Mouse (Mus musculus) liver, embryonic 14 days (tissue): Measurements from ENCODE around the gene AC170998.1. TPM values are rescaled to one million over a fixed set of nuclear protein-coding genes. Genes with fewer than 3 reads are reported as not detected.

ENCODE experiments used
- polyA plus RNA-seq: library from polyadenylated mRNA; depleted of rRNA; stranded (reverse); fragments of >200 nt; gene quantifications from 2 replicates; pipeline ENCODE4 v1.2.3, GENCODE M21; 2012; rRNA removed

Gene AC170998.1
- 0.12 and 0.16 TPM in 2 replicates for polyA plus RNA-seq

DNA sequence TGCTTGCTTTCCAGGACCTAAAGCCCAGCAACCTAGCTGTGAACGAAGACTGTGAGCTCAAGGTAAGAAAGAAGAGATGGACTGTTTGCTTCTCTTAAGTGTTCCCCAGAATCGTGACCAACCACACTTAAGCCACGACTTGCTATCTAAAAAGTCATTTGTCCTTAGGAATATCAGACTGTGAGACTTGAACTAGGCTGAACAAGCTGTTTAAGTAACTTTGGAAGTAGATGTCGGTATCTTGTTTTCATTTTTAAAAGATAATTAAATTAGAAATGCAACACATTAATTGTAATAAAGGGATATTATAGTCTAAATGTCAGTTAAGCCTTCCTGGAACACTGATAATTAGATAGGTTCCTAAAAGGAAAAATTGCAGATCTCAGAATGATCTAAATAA lies at the start of gene AC170998.1:
Gene AC170998.1 (plus strand): TSS at position 301 of the 400 bp plus-strand sequence.

DNA sequence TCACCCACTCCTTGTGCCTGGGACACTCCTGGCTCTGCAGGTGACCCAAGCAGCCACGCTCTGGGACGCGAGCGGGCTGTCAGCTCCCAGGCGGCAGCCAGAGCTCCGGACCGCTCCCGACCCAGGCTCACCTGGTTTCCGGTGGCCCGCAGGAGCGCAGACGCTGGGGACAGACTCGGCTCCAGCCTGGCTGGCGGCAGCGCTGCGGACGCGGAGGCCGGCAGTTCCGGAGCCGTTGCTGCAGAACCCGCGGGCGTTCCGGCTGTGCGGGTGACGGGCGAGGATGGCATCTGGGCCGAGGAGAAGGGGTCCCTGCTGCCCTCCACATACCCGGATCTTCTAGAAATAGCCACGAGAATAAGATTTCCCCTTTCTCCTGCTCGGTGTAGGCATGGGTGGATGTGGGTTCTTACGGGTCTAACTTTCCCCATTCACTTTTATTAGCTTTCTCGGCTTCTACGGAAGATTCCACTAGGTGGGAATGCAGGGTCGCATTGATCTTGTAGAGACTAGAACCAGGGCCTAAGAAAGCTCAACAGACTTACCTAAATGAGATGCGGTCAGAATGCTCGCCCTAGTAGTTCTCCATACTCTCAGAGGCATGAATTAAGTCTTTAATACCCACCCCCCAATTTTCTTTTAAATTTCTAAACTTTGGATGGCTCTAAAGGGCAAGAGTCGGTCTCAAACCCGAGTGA lies 36.1 kb upstream of the AC170998.1 start, which contains the start of gene Slc26a8:
Gene Slc26a8 (minus strand): TSS at position 648 of the 698 bp plus-strand sequence.

DNA sequence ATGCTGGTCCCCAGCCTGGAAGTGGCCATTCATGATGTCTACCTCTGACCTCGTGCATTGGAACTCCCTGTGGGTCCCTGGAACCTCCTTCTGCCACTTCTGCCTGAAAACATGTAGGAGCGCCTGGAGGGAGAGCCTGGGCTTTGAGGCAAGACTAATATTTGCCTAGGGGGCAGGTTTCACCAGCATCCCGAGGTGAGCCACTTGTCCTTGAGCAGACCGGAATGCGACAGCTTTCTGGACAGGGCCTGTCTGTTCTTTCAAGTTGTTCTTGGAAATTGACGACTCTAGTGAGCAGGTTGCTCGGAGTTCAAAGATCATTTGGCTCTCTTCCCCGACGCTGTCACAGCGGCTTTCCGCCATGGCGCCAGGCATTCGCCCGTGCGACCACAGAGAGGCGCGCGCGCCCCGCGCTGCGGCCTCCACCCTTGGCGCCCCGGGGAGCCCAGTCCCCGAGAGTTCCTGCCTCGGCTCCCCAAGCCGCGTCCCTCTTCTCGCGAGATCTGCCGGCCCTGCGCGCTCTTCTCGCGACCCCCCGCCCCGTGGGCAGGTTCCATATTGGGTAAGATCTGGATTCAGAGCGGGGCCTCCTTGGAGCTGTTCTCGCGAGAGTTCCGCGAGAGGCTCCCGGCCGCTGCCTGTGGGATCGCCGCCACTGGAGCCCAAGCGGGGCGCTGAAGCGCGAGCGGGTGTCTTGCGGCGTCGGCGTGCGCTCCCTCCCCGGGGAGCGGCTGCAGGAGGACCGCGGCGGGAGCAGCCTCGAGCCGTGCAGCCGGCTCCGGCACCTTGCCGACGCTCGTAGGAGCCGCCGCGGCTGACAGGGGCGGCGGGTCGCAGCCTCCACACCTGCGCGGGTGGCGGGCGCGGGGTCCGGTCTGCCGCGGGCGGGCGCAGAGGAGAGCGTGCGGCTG lies 34.9 kb upstream of the AC170998.1 start, which contains the start of gene Mapk14:
Gene Mapk14 (plus strand): TSS at position 554 of the 911 bp plus-strand sequence.

DNA sequence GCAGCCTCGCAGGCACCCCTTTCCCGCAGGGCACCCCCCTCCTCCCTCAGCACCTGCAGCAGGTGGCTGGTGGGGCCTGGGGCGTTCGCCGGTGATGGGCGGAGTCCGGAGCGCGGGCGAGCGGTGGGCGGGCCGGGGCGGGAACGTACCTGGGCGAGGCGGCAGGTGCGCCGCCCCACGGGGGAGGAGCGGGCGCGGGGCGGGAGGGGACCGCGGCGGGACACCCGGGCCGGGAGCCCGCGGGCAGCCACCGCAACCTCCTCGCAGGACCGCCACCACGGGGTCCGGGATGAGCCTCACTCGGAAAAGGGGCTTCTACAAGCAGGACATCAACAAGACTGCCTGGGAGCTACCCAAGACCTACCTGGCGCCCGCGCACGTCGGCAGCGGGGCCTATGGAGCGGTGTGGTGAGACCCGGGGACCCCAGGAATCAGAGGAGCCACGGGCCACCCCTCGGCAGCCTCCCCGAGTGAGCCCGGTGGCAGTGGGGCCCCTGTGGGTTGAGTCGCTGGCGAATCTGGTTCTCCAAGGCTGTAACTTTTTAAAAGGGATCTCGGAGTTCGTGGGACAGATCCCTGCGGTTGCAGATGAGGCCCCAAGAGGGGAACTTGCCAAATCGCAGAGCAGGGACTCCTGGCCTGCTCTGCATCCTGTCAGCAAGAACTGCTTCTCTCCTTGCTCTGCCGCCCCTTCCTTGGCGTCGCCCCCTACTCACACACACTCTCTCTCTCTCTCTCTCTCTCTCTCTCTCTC lies 43.4 kb downstream of the AC170998.1 start, which contains the start of gene Mapk13:
Gene Mapk13 (plus strand): TSS at position 177 of the 754 bp plus-strand sequence.

Other genes starting within 250 kb of the AC170998.1 start
- gene Fkbp5, start 208.6 kb upstream of the AC170998.1 start, polyA plus RNA-seq: 7.8 and 8.6 TPM in 2 replicates
- not detected in 2 replicates for gene Armc12, start 195.3 kb upstream of the AC170998.1 start, polyA plus RNA-seq
- gene Clpsl2, start 176.7 kb upstream of the AC170998.1 start, polyA plus RNA-seq: not detected in 2 replicates
- 0.75 and 1.3 TPM in 2 replicates for gene Clps, start 165.3 kb upstream of the AC170998.1 start, polyA plus RNA-seq
- not detected in 2 replicates for gene Lhfpl5, start 150.4 kb upstream of the AC170998.1 start, polyA plus RNA-seq
- 13.2 and 15.8 TPM in 2 replicates for gene Srpk1, start 103.4 kb upstream of the AC170998.1 start, polyA plus RNA-seq
- gene Slc26a8, start 35.9 kb upstream of the AC170998.1 start, polyA plus RNA-seq: 0.32 and 0.38 TPM in 2 replicates
- 34.5 and 39.9 TPM in 2 replicates for gene Mapk14, start 34.8 kb upstream of the AC170998.1 start, polyA plus RNA-seq
- gene Mapk13, start 43.2 kb downstream of the AC170998.1 start, polyA plus RNA-seq: 1.2 and 1.7 TPM in 2 replicates
- gene Brpf3, start 75.0 kb downstream of the AC170998.1 start, polyA plus RNA-seq: 77.1 and 106 TPM in 2 replicates
- 0.01 and 0.02 TPM in 2 replicates for gene Pnpla1, start 132.3 kb downstream of the AC170998.1 start, polyA plus RNA-seq
- 0.06 TPM in 2 replicates for gene 4930539E08Rik, start 189.2 kb downstream of the AC170998.1 start, polyA plus RNA-seq
- gene Pxt1, start 217.8 kb downstream of the AC170998.1 start, polyA plus RNA-seq: 0.18 and 0.20 TPM in 2 replicates
- gene Kctd20, start 225.9 kb downstream of the AC170998.1 start, polyA plus RNA-seq: 28.5 and 34.4 TPM in 2 replicates